Mouse (Mus musculus) neural tube, embryonic 13.5 days (tissue): Measurements from ENCODE around the gene Tmbim6. TPM values are rescaled to one million over a fixed set of nuclear protein-coding genes. Genes with fewer than 3 reads are reported as not detected.

ENCODE experiments used
- ATAC-seq: fragments of 200-750 bp; cut with Nextera tagmentation; 2 replicates; pipeline ENCODE4 v1.8.0; 2017; ENCODE audit warnings: low read depth, mild to moderate bottlenecking, moderate TSS enrichment, moderate library complexity
- H3K27ac ChIP-seq: fragments of 300-500 bp; sonication (generic); replicated peaks from 2 replicates; pipeline ENCODE4 v1.5.1; 2015; ENCODE audit warnings: moderate library complexity, mild to moderate bottlenecking, inconsistent platforms
- H3K27me3 ChIP-seq: fragments of 300-500 bp; sonication (generic); 2 replicates; pipeline ENCODE4 v1.6.1; 2015; ENCODE audit warnings: mild to moderate bottlenecking, inconsistent platforms
- H3K36me3 ChIP-seq: fragments of 300-500 bp; sonication (generic); 2 replicates; pipeline ENCODE4 v1.6.1; 2015; ENCODE audit warnings: mild to moderate bottlenecking, inconsistent platforms
- H3K4me1 ChIP-seq: fragments of 300-500 bp; sonication (generic); replicated peaks from 2 replicates; pipeline ENCODE4 v1.6.1; 2015; ENCODE audit warnings: inconsistent platforms
- H3K4me2 ChIP-seq: fragments of 300-500 bp; sonication (generic); 2 replicates; pipeline ENCODE4 v1.6.1; 2015; ENCODE audit warnings: inconsistent platforms, mild to moderate bottlenecking, moderate library complexity
- H3K4me3 ChIP-seq: fragments of 300-500 bp; sonication (generic); 2 replicates; pipeline ENCODE4 v1.5.1; 2015; ENCODE audit warnings: mild to moderate bottlenecking, inconsistent platforms
- H3K9ac ChIP-seq: fragments of 300-500 bp; sonication (generic); 2 replicates; pipeline ENCODE4 v1.6.1; 2015; ENCODE audit warnings: moderate library complexity, mild to moderate bottlenecking, inconsistent platforms
- H3K9me3 ChIP-seq: fragments of 300-500 bp; sonication (generic); 2 replicates; pipeline ENCODE4 v1.6.1; 2016; ENCODE audit warnings: inconsistent platforms
- WGBS: fragments of 180-500 bp; shearing (Covaris S2); methylation state at CpG from one replicate; pipeline ENCODE4 v1.1.7; 2015; 5-methylcytosine and 5-hydroxymethylcytosine counted together
- polyA plus RNA-seq: library from polyadenylated mRNA; unstranded; fragments of >200 nt; fragmentation: Nextera tagmentation; extraction: Ambion mirVana; gene quantifications from 2 replicates; pipeline ENCODE4 v1.2.1, GENCODE M21; 2015

Tmbim6 gene
- polyA plus RNA-seq, 1 experiment from 2014 or later: 254 TPM

GRCm38 (mm10) chr15:99387976-99388375 is 4.7 kb upstream of the Tmbim6 start:
- Histone ChIP-seq H3K36me3 (no peaks in the 10 kb centered on the region), H3K27me3 (no peaks in the 10 kb centered on the region), H3K4me3 (no peak overlapping the region), H3K4me2 (no peak overlapping the region), H3K4me1 (peaks cover 8% of the 10 kb centered on the region), H3K27ac (no peak overlapping the region), H3K9me3 (no peaks in the 10 kb centered on the region), H3K9ac (no peak overlapping the region)
- 70% methylated on average over 4 of the region's 4 CpGs for WGBS
- no peak for ATAC-seq

- 69% methylated on average over 7 of the region's 7 CpGs for WGBS
- Histone ChIP-seq H3K4me3 (no peak overlapping the region), H3K36me3 (no peaks in the 10 kb centered on the region), H3K4me1 (peaks cover 30% of the 10 kb centered on the region), H3K27me3 (no peaks in the 10 kb centered on the region), H3K9me3 (no peaks in the 10 kb centered on the region), H3K27ac (no peak overlapping the region), H3K9ac (no peak overlapping the region), H3K4me2 (no peak overlapping the region)
- no peak for ATAC-seq
These were observed 1.9 kb upstream of the Tmbim6 start for GRCm38 (mm10) chr15:99390472-99391401.

DNA sequence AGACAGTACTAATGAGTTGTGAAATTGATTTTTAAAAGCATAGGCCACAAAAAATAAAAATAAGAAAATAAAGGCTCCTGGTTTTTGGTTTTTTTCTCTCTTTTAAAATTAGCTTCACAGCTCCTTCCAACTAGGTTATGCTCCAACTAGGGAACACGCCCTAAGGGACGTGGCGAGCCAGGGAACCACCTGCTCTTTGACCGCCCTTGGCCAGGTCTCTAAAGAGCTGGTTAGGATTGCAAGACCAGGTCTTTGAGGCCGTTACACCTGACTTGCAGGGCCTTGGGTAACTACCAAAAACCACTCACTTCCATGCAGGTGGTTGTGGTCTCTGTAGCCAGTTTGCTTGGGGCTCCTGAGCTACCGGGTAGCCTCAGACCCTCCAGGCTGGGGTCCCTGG is 707 bp upstream of the Tmbim6 start:
- Histone ChIP-seq H3K27me3 (no peaks in the 10 kb centered on the region), H3K9ac (peak overlapping the region; percentile 60), H3K36me3 (no peaks in the 10 kb centered on the region), H3K4me3 (peak overlapping the region; percentile 77), H3K4me2 (peak overlapping the region; percentile 64), H3K4me1 (peaks cover 43% of the 10 kb centered on the region), H3K9me3 (no peaks in the 10 kb centered on the region), H3K27ac (peak overlapping the region; percentile 79)
- 87% methylated on average over 6 of the region's 6 CpGs for WGBS
- no peak for ATAC-seq

- Histone ChIP-seq H3K4me2 (peak overlapping the region; percentile 100), H3K36me3 (no peaks in the 10 kb centered on the region), H3K27ac (peak overlapping the region; percentile 94), H3K9me3 (no peaks in the 10 kb centered on the region), H3K9ac (peak overlapping the region; percentile 88), H3K4me3 (peak overlapping the region; percentile 77), H3K4me1 (peaks cover 58% of the 10 kb centered on the region), H3K27me3 (no peaks in the 10 kb centered on the region)
- ATAC-seq: peak; percentile 1; the same call in 1 of the 2 replicates
- 12% methylated on average over 24 of the region's 24 CpGs for WGBS
These were observed 937 bp downstream of the Tmbim6 start for GRCm38 (mm10) chr15:99393386-99394252.

GRCm38 (mm10) chr15:99396462-99396861 is 3.8 kb downstream of the Tmbim6 start:
- ATAC-seq: no peak
- WGBS: 76% methylated on average over 1 of the region's 1 CpGs

GRCm38 (mm10) chr15:99396875-99397274 is 4.2 kb downstream of the Tmbim6 start:
- ATAC-seq: no peak

More at GRCm38 (mm10) chr15:99396462-99396861, 3.8 kb downstream of the Tmbim6 start:
- Histone ChIP-seq H3K4me1 (peaks cover 71% of the 10 kb centered on the region), H3K36me3 (no peaks in the 10 kb centered on the region), H3K4me2 (no peak overlapping the region), H3K4me3 (no peak overlapping the region), H3K27me3 (no peaks in the 10 kb centered on the region), H3K9me3 (no peaks in the 10 kb centered on the region), H3K27ac (no peak overlapping the region), H3K9ac (0 out of 2 replicates have a peak overlapping the region, but pooled peaks have one; percentile 18)

GRCm38 (mm10) chr15:99397622-99398021 is 4.9 kb downstream of the Tmbim6 start:
- Histone ChIP-seq H3K4me3 (no peak overlapping the region), H3K36me3 (peaks cover 8% of the 10 kb centered on the region), H3K9me3 (no peaks in the 10 kb centered on the region), H3K27ac (no peak overlapping the region), H3K9ac (no peak overlapping the region), H3K27me3 (no peaks in the 10 kb centered on the region), H3K4me2 (no peak overlapping the region), H3K4me1 (peaks cover 63% of the 10 kb centered on the region)
- no peak for ATAC-seq
- 91% methylated on average over 2 of the region's 2 CpGs for WGBS

More at GRCm38 (mm10) chr15:99396875-99397274, 4.2 kb downstream of the Tmbim6 start:
- no peaks in the 10 kb centered on the region for H3K27me3 ChIP-seq
- H3K9me3 ChIP-seq: no peaks in the 10 kb centered on the region
- H3K36me3 ChIP-seq: 0 out of 2 replicates have a peak, but pooled peaks cover under 1% of the 10 kb centered on the region
- H3K4me2 ChIP-seq: no peak overlapping the region
- H3K4me3 ChIP-seq: no peak overlapping the region
- no peak overlapping the region for H3K9ac ChIP-seq
- H3K27ac ChIP-seq: no peak overlapping the region
- 78% methylated on average over 4 of the region's 4 CpGs for WGBS
- H3K4me1 ChIP-seq: peaks cover 69% of the 10 kb centered on the region

DNA sequence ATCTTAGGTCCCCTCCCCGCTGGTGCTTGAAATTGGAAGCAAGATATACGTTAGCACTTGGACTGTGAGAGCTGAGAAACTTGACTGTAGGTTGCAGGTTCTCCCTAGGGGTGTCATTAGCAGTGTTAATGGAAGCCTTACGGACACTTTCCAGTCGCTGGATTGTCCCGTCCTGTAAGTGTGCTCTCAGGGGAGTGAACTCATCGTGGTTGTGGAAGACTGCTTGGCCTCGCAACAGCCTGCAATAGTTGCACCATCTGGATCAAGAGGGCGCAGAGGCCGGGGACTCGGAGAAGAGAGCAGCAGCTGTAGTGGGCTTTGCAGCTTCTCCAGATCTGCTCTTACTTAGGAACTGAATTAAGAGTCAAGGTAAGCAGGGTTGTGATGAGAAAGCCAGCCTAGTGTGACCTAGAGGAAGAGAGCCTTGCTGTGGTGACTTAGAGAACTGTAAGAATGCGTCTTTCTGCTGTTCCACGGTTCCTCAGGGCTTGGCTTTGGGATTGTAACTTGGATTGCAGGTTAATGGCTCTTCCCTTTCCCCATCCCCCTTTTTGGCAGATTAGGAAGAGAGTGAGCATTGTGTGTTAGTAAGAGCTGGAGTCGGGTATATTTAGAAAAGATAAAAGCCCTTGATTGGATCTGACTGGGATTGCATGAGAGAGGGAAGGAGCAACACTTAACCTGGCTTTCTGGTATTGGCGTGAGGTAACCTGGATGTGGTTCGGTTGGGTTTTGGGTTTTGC is 7.0 kb downstream of the Tmbim6 start:
- no peaks in the 10 kb centered on the region for H3K27me3 ChIP-seq
- no peak overlapping the region for H3K4me2 ChIP-seq
- WGBS: 60% methylated on average over 15 of the region's 15 CpGs
- no peak for ATAC-seq
- no peak overlapping the region for H3K4me3 ChIP-seq
- H3K27ac ChIP-seq: 0 out of 2 replicates have a peak overlapping the region, but pooled peaks have one; percentile 18
- H3K36me3 ChIP-seq: peaks cover 28% of the 10 kb centered on the region
- H3K9me3 ChIP-seq: no peaks in the 10 kb centered on the region
- no peak overlapping the region for H3K9ac ChIP-seq
- H3K4me1 ChIP-seq: peaks cover 52% of the 10 kb centered on the region

DNA sequence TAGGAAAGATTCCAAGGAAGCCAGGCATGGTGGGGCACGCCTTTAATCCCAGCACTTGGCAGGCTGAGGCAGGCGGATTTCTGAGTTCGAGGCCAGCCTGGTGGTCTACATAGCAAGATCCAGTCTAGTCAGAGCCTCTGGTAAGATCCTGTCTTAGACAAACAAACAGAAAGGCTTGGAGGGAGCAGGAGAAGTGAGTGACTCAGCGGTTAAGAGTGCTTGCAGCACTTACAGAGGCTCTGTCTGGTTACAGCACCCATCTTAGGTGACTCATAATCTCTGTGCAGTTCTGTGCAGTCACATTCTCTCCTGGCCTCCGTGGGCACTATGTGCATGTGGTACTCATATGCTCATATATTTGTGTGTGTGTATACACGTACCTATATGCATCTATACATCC is 7.9 kb downstream of the Tmbim6 start:
- H3K36me3 ChIP-seq: peaks cover 37% of the 10 kb centered on the region
- no peak overlapping the region for H3K4me3 ChIP-seq
- H3K4me2 ChIP-seq: no peak overlapping the region
- no peaks in the 10 kb centered on the region for H3K9me3 ChIP-seq
- WGBS: 93% methylated on average over 6 of the region's 6 CpGs
- H3K4me1 ChIP-seq: peaks cover 42% of the 10 kb centered on the region
- no peaks in the 10 kb centered on the region for H3K27me3 ChIP-seq
- no peak overlapping the region for H3K9ac ChIP-seq
- no peak overlapping the region for H3K27ac ChIP-seq
- ATAC-seq: no peak

- Histone ChIP-seq H3K9me3 (no peaks in the 10 kb centered on the region), H3K36me3 (peaks cover 64% of the 10 kb centered on the region), H3K4me2 (no peak overlapping the region), H3K27me3 (no peaks in the 10 kb centered on the region), H3K4me3 (no peak overlapping the region), H3K9ac (no peak overlapping the region), H3K4me1 (peaks cover 16% of the 10 kb centered on the region), H3K27ac (no peak overlapping the region)
- no peak for ATAC-seq
- 95% methylated on average over 12 of the region's 12 CpGs for WGBS
These were observed 10.6 kb downstream of the Tmbim6 start for GRCm38 (mm10) chr15:99403159-99403889.

- H3K27me3 ChIP-seq: no peaks in the 10 kb centered on the region
- H3K4me1 ChIP-seq: no peaks in the 10 kb centered on the region
- H3K27ac ChIP-seq: no peak overlapping the region
- no peak overlapping the region for H3K9ac ChIP-seq
- H3K36me3 ChIP-seq: peaks cover 83% of the 10 kb centered on the region
- no peak overlapping the region for H3K4me2 ChIP-seq
- H3K9me3 ChIP-seq: no peaks in the 10 kb centered on the region
- no peak for ATAC-seq
- 95% methylated on average over 9 of the region's 9 CpGs for WGBS
- H3K4me3 ChIP-seq: no peak overlapping the region
These were observed 12.5 kb downstream of the Tmbim6 start for GRCm38 (mm10) chr15:99405150-99405549.
